Mouse (Mus musculus) liver, embryonic 16.5 days (tissue): ENCODE results near the gene Zfp968. TPM values are rescaled to one million over a fixed set of nuclear protein-coding genes. Genes with fewer than 3 reads are reported as not detected.
"Not testable (repeated sequence)": the region's sequence is repeated elsewhere in the genome, so short reads cannot be mapped to it uniquely, and the experiment has no call there.

Experiments used
- ATAC-seq: fragments of 200-750 bp; cut with Nextera tagmentation; 2 replicates; pipeline ENCODE4 v1.8.0; 2017; ENCODE audit warnings: low read depth, mild to moderate bottlenecking, moderate number of reproducible peaks, moderate library complexity
- H3K27ac ChIP-seq: fragments of 300-500 bp; sonication (generic); 2 replicates; pipeline ENCODE4 v1.5.1; 2014; ENCODE audit warnings: mild to moderate bottlenecking, low read length
- H3K27me3 ChIP-seq: fragments of 300-500 bp; sonication (generic); 2 replicates; pipeline ENCODE4 v1.6.1; 2014; ENCODE audit warnings: low read depth, low read length, mixed read lengths; ENCODE audit not compliant: control insufficient read depth, insufficient read depth
- H3K36me3 ChIP-seq: fragments of 300-500 bp; sonication (generic); 2 replicates; pipeline ENCODE4 v1.6.1; 2014; ENCODE audit warnings: mild to moderate bottlenecking; ENCODE audit not compliant: control insufficient read depth, insufficient read depth
- H3K4me1 ChIP-seq: fragments of 300-500 bp; sonication (generic); 2 replicates; pipeline ENCODE4 v1.6.1; 2014; ENCODE audit warnings: low read depth, low read length, mixed read lengths; ENCODE audit not compliant: control insufficient read depth
- H3K4me2 ChIP-seq: fragments of 300-500 bp; sonication (generic); 2 replicates; pipeline ENCODE4 v1.6.1; 2014; ENCODE audit warnings: low read depth, low read length, mixed read lengths
- H3K4me3 ChIP-seq: fragments of 300-500 bp; sonication (generic); 2 replicates; pipeline ENCODE4 v1.5.1; 2014; ENCODE audit warnings: low read depth, mild to moderate bottlenecking, low read length
- H3K9ac ChIP-seq: fragments of 300-500 bp; sonication (generic); 2 replicates; pipeline ENCODE4 v1.6.1; 2014; ENCODE audit warnings: low read depth, low read length
- H3K9me3 ChIP-seq: fragments of 300-500 bp; sonication (generic); replicated peaks from 2 replicates; pipeline ENCODE4 v1.6.1; 2016; ENCODE audit warnings: low read length; ENCODE audit not compliant: control insufficient read depth
- WGBS: fragments of 180-500 bp; shearing (Covaris S2); extraction: QIAGEN DNeasy Blood & Tissue Kit; methylation state at CpG from one replicate; pipeline ENCODE4 v1.1.7; 2014; ENCODE audit not compliant: insufficient replicate concordance; 5-methylcytosine and 5-hydroxymethylcytosine counted together
- polyA plus RNA-seq: library from polyadenylated mRNA; unstranded; fragments of >200 nt; fragmentation: Nextera tagmentation; extraction: Ambion mirVana; gene quantifications from 2 replicates; pipeline ENCODE4 v1.2.1, GENCODE M21; 2015

The Zfp968 gene
- 0.85 and 1.2 TPM in 2 replicates for polyA plus RNA-seq

- H3K9me3 ChIP-seq, H3K9ac ChIP-seq, H3K36me3 ChIP-seq, H3K4me2 ChIP-seq, H3K4me1 ChIP-seq, H3K27ac ChIP-seq, H3K27me3 ChIP-seq, ATAC-seq, H3K4me3 ChIP-seq: not testable (repeated sequence)
- WGBS, result no CpG with 5 or more reads among the region's 6 CpGs
These were observed at the start of gene Zfp968 for GRCm38 (mm10) chr2:175372136-175372535. Gene Zfp968, plus strand, starts transcription at chr2:175372436.

- no CpG with 5 or more reads among the region's 8 CpGs for WGBS
- H3K36me3 ChIP-seq, H3K27me3 ChIP-seq, H3K4me1 ChIP-seq, ATAC-seq, H3K4me2 ChIP-seq, H3K9me3 ChIP-seq, H3K4me3 ChIP-seq, H3K9ac ChIP-seq, H3K27ac ChIP-seq: not testable (repeated sequence)
These were observed 34.1 kb upstream of the Zfp968 start, which contains the start of gene Gm4631 for GRCm38 (mm10) chr2:175338097-175338496. Gene Gm4631, minus strand, starts transcription at chr2:175338197.

Other genes starting within 250 kb of the Zfp968 start
- 1.6 and 2.3 TPM in 2 replicates for gene Gm14399, start 230.4 kb upstream of the Zfp968 start, polyA plus RNA-seq
- 0.06 and 0.17 TPM in 2 replicates for gene Gm14443, start 196.6 kb upstream of the Zfp968 start, polyA plus RNA-seq
- gene Gm14391, start 165.5 kb upstream of the Zfp968 start, polyA plus RNA-seq, result 1.5 and 1.8 TPM in 2 replicates
- gene Gm14440, start 97.3 kb upstream of the Zfp968 start, polyA plus RNA-seq, result 1.3 TPM in 1 of 2 replicates, not detected in the other
- gene Gm4631, start 34.2 kb upstream of the Zfp968 start, polyA plus RNA-seq, result 4.3 and 4.9 TPM in 2 replicates
- 2.3 and 2.5 TPM in 2 replicates for gene Gm4724, start 63.4 kb downstream of the Zfp968 start, polyA plus RNA-seq
- gene Zfp965, start 97.5 kb downstream of the Zfp968 start, polyA plus RNA-seq, result 2.4 and 2.5 TPM in 2 replicates